Comparison of ENCODE assay signal across 24 mouse cellular contexts in the genomic region with DNA sequence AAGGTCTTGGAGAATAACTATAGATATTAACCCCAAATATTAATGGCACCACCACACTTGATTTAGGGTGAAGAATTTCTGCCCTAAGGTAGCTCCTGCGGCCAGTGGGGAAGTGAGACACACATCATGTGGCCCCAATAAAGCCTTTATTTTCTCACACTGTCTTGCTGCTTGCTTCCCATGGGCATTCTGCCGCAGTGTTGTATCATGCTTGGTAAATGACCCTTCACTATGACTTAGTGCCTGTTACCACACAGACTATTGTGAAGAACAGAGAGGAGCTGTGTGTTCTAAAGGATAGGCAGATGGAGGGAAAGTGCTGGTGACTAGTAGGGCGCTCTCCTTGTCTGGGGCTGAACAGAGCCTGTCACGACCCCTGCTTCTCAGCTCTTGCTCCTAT. TPM values are rescaled to one million over a fixed set of nuclear protein-coding genes. Genes with fewer than 3 reads are reported as not detected.
DNase-seq lines count a peak whose midpoint lies in the region; ATAC-seq lines count a peak whose summit lies in the region.
"Had no signal": no experiment of that assay in that cellular context is flagged by ENCODE, and none has a peak within 500 bp of the region (broad histone marks: within the 10 kb centered on the region; RNA-seq: fewer than 3 reads in every experiment).

No protein-coding gene starts in this region.

- ATAC-seq in granulocyte monocyte progenitor cell, adult 5-6 weeks (replicated peaks; ENCODE audit: poor library complexity, severe bottlenecking): 0 out of 2 replicates have a peak, but pooled peaks have one; percentile 13
- ATAC-seq: CD4-positive, CD25-positive, alpha-beta regulatory T cell, adult 4 months; forebrain, postnatal 0 days; intestine, embryonic 16.5 days; midbrain, embryonic 13.5 days had no signal

- peak; percentile 18 to 41 for DNase-seq in adrenal gland, postnatal 36 days
- DNase-seq in adrenal gland, postnatal 4 days (ENCODE audit: low spot score in 2 of 2): no peak
- DNase-seq in layer of hippocampus, adult 9-11 months: peak; percentile 53
- no peak for DNase-seq in layer of hippocampus, adult 18-20 months (ENCODE audit: low spot score in 2 of 2)
- peak; percentile 35 for DNase-seq in lung, postnatal 36 days
- DNase-seq in lung, postnatal 4 days: no peak
- DNase-seq in kidney, postnatal 25 days: no peak
- DNase-seq: cerebellum, adult 11 months; cerebellum, adult 9-11 months; forebrain, postnatal 0 days; gastrocnemius, postnatal 10 days; heart, adult 11 months; kidney, adult 8-10 months; kidney, postnatal 10 days; layer of hippocampus, postnatal 36 days; lung, embryonic 14.5 days; lung, postnatal 14 days; retina, postnatal 1 day; right cerebral cortex, postnatal 14 days; thymus, postnatal 4 days had no signal

RNA-seq across cellular contexts. Expression of a gene that starts 54.1 kb away (rescaled TPM):
- total RNA-seq in adrenal gland, postnatal 36 days (2021): 10 to 100 TPM; 55.1 to 60.0 TPM
- total RNA-seq in adrenal gland, postnatal 4 days (2021): 10 to 100 TPM; 61.9 to 69.3 TPM
- total RNA-seq in layer of hippocampus, adult 18-20 months (2021): 100 to 1,000 TPM; 143 to 147 TPM
- 35.8 and 59.8 TPM in 2 replicates for total RNA-seq in granulocyte monocyte progenitor cell, adult 5-6 weeks (2014; fragmentation: Nextera tagmentation)
- total RNA-seq in granulocyte monocyte progenitor cell, adult 5-6 weeks (2017): 12.7 and 16.5 TPM in 2 replicates

RNA-seq across cellular contexts. Expression of a gene that starts 54.2 kb away (rescaled TPM):
- 100 to 1,000 TPM; 148 to 173 TPM for total RNA-seq in adrenal gland, postnatal 36 days (2021)
- total RNA-seq in adrenal gland, postnatal 4 days (2021): 100 to 1,000 TPM; 154 to 163 TPM
- 100 to 1,000 TPM; 237 to 239 TPM for total RNA-seq in layer of hippocampus, adult 18-20 months (2021)
- 30.6 and 32.3 TPM in 2 replicates for total RNA-seq in granulocyte monocyte progenitor cell, adult 5-6 weeks (2014; fragmentation: Nextera tagmentation)
- total RNA-seq in granulocyte monocyte progenitor cell, adult 5-6 weeks (2017): 88.9 and 95.7 TPM in 2 replicates

Comparison
In these comparisons a context has a peak if more than half of its experiments do, and no peak if none do; other contexts are left out.
1. DNase-seq: peak in adrenal gland, postnatal 36 days (2 of 2), layer of hippocampus, adult 9-11 months (single experiment) and lung, postnatal 36 days (single experiment); none in adrenal gland, postnatal 4 days (0 of 2), layer of hippocampus, adult 18-20 months (0 of 2), lung, postnatal 4 days (0 of 2) and kidney, postnatal 25 days (0 of 2).